Mouse (Mus musculus) kidney, adult 2 months (tissue): ENCODE results near the gene Nfkbia. TPM values are rescaled to one million over a fixed set of nuclear protein-coding genes. Genes with fewer than 3 reads are reported as not detected.

Experiments
- DNase-seq: peaks from one replicate; pipeline ENCODE4 v3.0.0; 2021
- H3K27ac ChIP-seq: fragments of 200-500 bp; 2 replicates; pipeline ENCODE4 v1.5.1; 2012; ENCODE audit warnings: low read depth, low read length, control low read depth, inconsistent platforms; ENCODE audit not compliant: insufficient read depth
- H3K27me3 ChIP-seq: fragments of 200-500 bp; replicated peaks from 2 replicates; pipeline ENCODE4 v1.6.1; 2012; ENCODE audit warnings: mild to moderate bottlenecking, moderate library complexity, low read length, inconsistent platforms; ENCODE audit not compliant: control insufficient read depth, insufficient read depth
- H3K36me3 ChIP-seq: fragments of 200-500 bp; 2 replicates; pipeline ENCODE4 v1.6.1; 2012; ENCODE audit warnings: mild to moderate bottlenecking, moderate library complexity, low read length, inconsistent platforms; ENCODE audit not compliant: control insufficient read depth, insufficient read depth
- H3K4me1 ChIP-seq: fragments of 200-500 bp; 2 replicates; pipeline ENCODE4 v1.6.1; 2011; ENCODE audit warnings: low read length; ENCODE audit not compliant: control insufficient read depth, insufficient read depth
- H3K4me3 ChIP-seq: fragments of 200-500 bp; 2 replicates; pipeline ENCODE4 v1.5.1; 2011; ENCODE audit warnings: mild to moderate bottlenecking, low read depth, low read length, control low read depth; ENCODE audit not compliant: insufficient read depth
- CTCF ChIP-seq: fragments of 200-500 bp; conservative IDR thresholded peaks from 2 replicates; pipeline ENCODE4 v1.5.1; 2011; ENCODE audit warnings: low read depth, mild to moderate bottlenecking, control low read depth, low read length, moderate library complexity, mixed read lengths; ENCODE audit not compliant: insufficient read depth, insufficient read length
- POLR2A ChIP-seq: fragments of 200-500 bp; IDR thresholded peaks from one replicate; pipeline ENCODE4 v1.6.1; 2011; ENCODE audit warnings: low read depth, low read length, control low read depth
- WGBS: fragments of 180-500 bp; shearing (Covaris S2); methylation state at CpG from one replicate; pipeline ENCODE4 v1.1.7; 2018; 5-methylcytosine and 5-hydroxymethylcytosine counted together
- polyA plus RNA-seq: library from polyadenylated mRNA; depleted of rRNA; stranded (reverse); fragments of >200 nt; gene quantifications from 2 replicates; pipeline ENCODE4 v1.2.3, GENCODE M21; 2012

The Nfkbia gene
- polyA plus RNA-seq, 1 experiment = 93.3 TPM

GRCm38 (mm10) chr12:55489986-55490721 lies 2.3 kb downstream of the Nfkbia start:
- Histone ChIP-seq H3K4me1 (peaks cover 26% of the 10 kb centered on the region), H3K27me3 (no peaks in the 10 kb centered on the region), H3K4me3 (peak overlapping the region; percentile 45), H3K36me3 (peaks cover 17% of the 10 kb centered on the region), H3K27ac (peak overlapping the region; percentile 97; the same call in 1 of the 2 replicates)
- TF ChIP-seq POLR2A = no peak
- no peak for TF ChIP-seq CTCF
- no peak for DNase-seq
- WGBS = 62% methylated on average over 14 of the region's 14 CpGs

- 54% methylated on average over 13 of the region's 13 CpGs for WGBS
- TF ChIP-seq POLR2A (no peak), CTCF (no peak)
- Histone ChIP-seq H3K27me3 (no peaks in the 10 kb centered on the region), H3K27ac (peak overlapping the region; percentile 70), H3K4me1 (peaks cover 26% of the 10 kb centered on the region), H3K4me3 (peak overlapping the region; percentile 24), H3K36me3 (peaks cover 17% of the 10 kb centered on the region)
- peak; percentile 42 for DNase-seq
Observed at GRCm38 (mm10) chr12:55488661-55489447, 3.6 kb downstream of the Nfkbia start.

- no peak for TF ChIP-seq POLR2A
- WGBS = 93% methylated on average over 7 of the region's 7 CpGs
- H3K4me3 ChIP-seq = no peak overlapping the region
- H3K27ac ChIP-seq = peak overlapping the region; percentile 71
- no peaks in the 10 kb centered on the region for H3K27me3 ChIP-seq
- DNase-seq = no peak
- H3K36me3 ChIP-seq = peaks cover 17% of the 10 kb centered on the region
- peaks cover 22% of the 10 kb centered on the region for H3K4me1 ChIP-seq
Observed at GRCm38 (mm10) chr12:55487843-55488660, 4.4 kb downstream of the Nfkbia start.

GRCm38 (mm10) chr12:55486923-55487674 lies 5.3 kb downstream of the Nfkbia start:
- Histone ChIP-seq H3K27ac (peak overlapping the region; percentile 71), H3K4me3 (no peak overlapping the region), H3K4me1 (peaks cover 22% of the 10 kb centered on the region), H3K27me3 (no peaks in the 10 kb centered on the region), H3K36me3 (peaks cover 17% of the 10 kb centered on the region)
- WGBS = 38% methylated on average over 18 of the region's 18 CpGs
- TF ChIP-seq CTCF = no peak
- no peak for TF ChIP-seq POLR2A
- DNase-seq = peak; percentile 65

DNA sequence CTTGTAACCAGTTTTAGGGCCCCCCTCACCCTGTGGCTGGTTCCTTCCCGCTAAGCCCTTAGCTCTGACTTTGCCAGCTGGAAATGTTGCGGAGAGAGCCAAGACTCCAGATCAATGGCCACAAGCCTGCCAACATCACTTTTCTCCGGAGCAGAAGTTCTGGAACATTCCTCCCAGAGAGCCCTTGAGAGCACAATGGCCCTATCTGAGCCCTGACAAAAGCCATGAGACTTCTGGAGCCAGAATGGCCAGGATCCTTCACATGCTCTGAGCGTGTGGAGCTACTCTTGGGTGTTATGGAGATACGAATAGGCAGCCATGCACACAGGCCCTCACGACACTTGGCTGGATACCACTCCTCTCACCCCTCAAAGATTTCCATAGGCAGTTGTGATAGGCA lies 7.6 kb downstream of the Nfkbia start:
- WGBS = 85% methylated on average over 6 of the region's 6 CpGs
- TF ChIP-seq POLR2A = no peak
- no peak overlapping the region for H3K27ac ChIP-seq
- peaks cover 5% of the 10 kb centered on the region for H3K36me3 ChIP-seq
- no peak for DNase-seq
- H3K4me3 ChIP-seq = no peak overlapping the region
- peaks cover 18% of the 10 kb centered on the region for H3K4me1 ChIP-seq
- no peaks in the 10 kb centered on the region for H3K27me3 ChIP-seq

DNA sequence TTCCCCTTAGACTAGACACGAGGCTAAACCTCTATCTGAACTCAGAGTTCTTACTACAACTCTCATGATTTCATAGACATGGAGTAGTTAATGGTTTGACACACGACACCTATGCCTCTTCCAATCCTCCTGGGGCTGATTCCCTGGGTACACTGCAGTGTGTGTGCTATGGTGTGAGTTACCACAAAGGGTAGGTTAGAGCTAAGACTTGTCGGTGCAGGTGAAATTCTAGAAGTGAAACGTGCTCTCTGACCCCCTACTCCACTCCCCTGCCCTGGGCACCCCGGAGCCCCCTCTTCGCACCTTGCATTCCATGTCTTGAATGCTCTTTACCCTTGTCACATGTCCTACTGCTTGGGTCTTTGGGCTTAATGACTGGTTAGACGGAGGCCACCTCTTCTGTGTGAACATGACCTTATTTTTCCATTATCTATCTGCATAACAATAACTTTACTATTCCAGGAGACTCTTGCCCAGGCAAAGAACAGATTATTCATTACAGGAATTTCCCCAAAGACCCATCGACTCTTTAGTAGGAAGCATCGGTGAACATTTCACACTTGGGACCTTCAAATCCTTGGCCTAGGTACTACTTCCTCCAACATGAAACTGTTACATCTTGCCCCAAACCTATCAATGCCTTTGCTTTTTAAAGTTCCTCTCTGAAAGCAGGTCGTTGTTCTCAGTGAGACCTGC lies 8.2 kb downstream of the Nfkbia start:
- peaks cover 5% of the 10 kb centered on the region for H3K36me3 ChIP-seq
- 68% methylated on average over 10 of the region's 10 CpGs for WGBS
- TF ChIP-seq CTCF (no peak), POLR2A (no peak)

More for the DNA sequence above, 8.2 kb downstream of the Nfkbia start:
- no peak overlapping the region for H3K27ac ChIP-seq
- no peaks in the 10 kb centered on the region for H3K27me3 ChIP-seq
- no peak for DNase-seq
- H3K4me1 ChIP-seq = peaks cover 18% of the 10 kb centered on the region
- no peak overlapping the region for H3K4me3 ChIP-seq
